Mouse (Mus musculus): ENCODE measurements around the gene Car6. TPM values are rescaled to one million over a fixed set of nuclear protein-coding genes. Genes with fewer than 3 reads are reported as not detected.
A peak's percentile ranks its signal among the peaks of the same experiment; 100 is the strongest.

The Car6 gene
- total and polyA plus RNA-seq, 2 experiments from 2014 or later = not detected

- ATAC-seq = no peak
- H3K36me3 ChIP-seq (ENCODE audit: insufficient read depth) = no peaks in the 10 kb centered on the region
Observed at GRCm38 (mm10) chr4:150211930-150212552, 10.9 kb upstream of the Car6 start.

DNA sequence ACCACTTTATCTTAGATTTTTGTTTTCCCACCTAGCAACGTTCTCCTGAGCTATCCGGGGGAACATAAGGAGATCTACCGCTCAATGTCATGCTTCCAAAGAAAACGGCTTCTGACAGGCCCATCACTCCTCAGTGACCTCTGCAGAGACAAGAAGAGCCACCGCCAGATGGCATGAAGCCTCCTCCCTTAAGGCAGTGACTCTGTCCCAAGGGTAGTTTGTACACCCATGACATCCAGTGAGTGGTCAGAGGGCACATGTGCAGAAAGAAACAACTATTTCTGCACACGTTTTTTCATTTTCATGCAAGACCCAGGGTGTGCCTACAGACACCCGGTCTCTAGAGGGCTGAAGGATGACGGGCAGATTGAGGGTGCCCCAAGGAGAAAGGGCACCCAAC lies 9.2 kb upstream of the Car6 start:
- Histone ChIP-seq H3K36me3 (ENCODE audit: insufficient read depth) (no peaks in the 10 kb centered on the region), H3K27ac (ENCODE audit: low read depth, low read length) (no peak overlapping the region), H3K4me3 (ENCODE audit: low read depth, low read length) (no peak overlapping the region), H3K9ac (no peak overlapping the region), H3K4me1 (ENCODE audit: insufficient read depth) (no peaks in the 10 kb centered on the region), H3K9me3 (ENCODE audit: low read length) (no peaks in the 10 kb centered on the region), H3K27me3 (ENCODE audit: insufficient read depth, low read length) (no peaks in the 10 kb centered on the region), H3K4me2 (ENCODE audit: low read depth) (no peak overlapping the region)
- no peak for DNase-seq
- no peak for ATAC-seq
- no peak for TF ChIP-seq CTCF (IDR thresholded peaks at IDR 0.05; ENCODE audit: low read depth)
- WGBS = 90% methylated on average over 8 of the region's 8 CpGs

More at GRCm38 (mm10) chr4:150211930-150212552, 10.9 kb upstream of the Car6 start:
- H3K4me2 ChIP-seq (ENCODE audit: low read depth) = peak overlapping the region; percentile 4
- 54% methylated on average over 10 of the region's 10 CpGs for WGBS
- no peak overlapping the region for H3K9ac ChIP-seq
- no peaks in the 10 kb centered on the region for H3K9me3 ChIP-seq (ENCODE audit: low read length)
- H3K27me3 ChIP-seq (ENCODE audit: insufficient read depth, low read length) = no peaks in the 10 kb centered on the region
- TF ChIP-seq CTCF (IDR thresholded peaks at IDR 0.05; ENCODE audit: low read depth) = no peak
- H3K4me1 ChIP-seq (ENCODE audit: insufficient read depth) = no peaks in the 10 kb centered on the region
- no peak for DNase-seq
- no peak overlapping the region for H3K4me3 ChIP-seq (ENCODE audit: low read depth, low read length)
- no peak overlapping the region for H3K27ac ChIP-seq (ENCODE audit: low read depth, low read length)

DNA sequence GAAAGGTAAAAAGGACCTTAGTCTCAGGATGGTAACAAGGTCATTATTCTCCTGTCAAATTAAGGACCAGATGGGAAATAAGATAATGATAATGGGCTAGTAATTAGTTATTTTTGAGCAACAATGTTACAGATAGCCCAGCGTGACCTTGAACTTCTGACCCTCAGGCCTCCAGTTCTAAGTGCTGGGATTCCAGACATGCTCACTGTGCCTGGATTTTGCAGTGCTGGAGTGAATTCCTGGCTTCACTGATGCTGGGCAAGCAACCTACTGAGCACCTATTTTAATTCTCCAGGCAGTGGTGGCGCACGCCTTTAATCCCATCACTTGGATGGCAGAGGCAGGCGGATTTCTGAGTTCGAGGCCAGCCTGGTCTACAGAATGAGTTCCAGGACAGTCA lies 8.6 kb upstream of the Car6 start:
- WGBS = 95% methylated on average over 5 of the region's 5 CpGs
- H3K9ac ChIP-seq = no peak overlapping the region
- no peak for ATAC-seq
- no peaks in the 10 kb centered on the region for H3K27me3 ChIP-seq (ENCODE audit: insufficient read depth, low read length)
- no peak overlapping the region for H3K4me3 ChIP-seq (ENCODE audit: low read depth, low read length)
- H3K4me1 ChIP-seq (ENCODE audit: insufficient read depth) = no peaks in the 10 kb centered on the region
- H3K9me3 ChIP-seq (ENCODE audit: low read length) = no peaks in the 10 kb centered on the region
- H3K27ac ChIP-seq (ENCODE audit: low read depth, low read length) = no peak overlapping the region
- no peaks in the 10 kb centered on the region for H3K36me3 ChIP-seq (ENCODE audit: insufficient read depth)
- DNase-seq = no peak
- TF ChIP-seq CTCF (IDR thresholded peaks at IDR 0.05; ENCODE audit: low read depth) = no peak
- H3K4me2 ChIP-seq (ENCODE audit: low read depth) = no peak overlapping the region

GRCm38 (mm10) chr4:150204877-150205276 lies 3.7 kb upstream of the Car6 start:
- DNase-seq = no peak
- TF ChIP-seq CTCF (IDR thresholded peaks at IDR 0.05; ENCODE audit: low read depth) = no peak
- no peaks in the 10 kb centered on the region for H3K27me3 ChIP-seq (ENCODE audit: insufficient read depth, low read length)

DNA sequence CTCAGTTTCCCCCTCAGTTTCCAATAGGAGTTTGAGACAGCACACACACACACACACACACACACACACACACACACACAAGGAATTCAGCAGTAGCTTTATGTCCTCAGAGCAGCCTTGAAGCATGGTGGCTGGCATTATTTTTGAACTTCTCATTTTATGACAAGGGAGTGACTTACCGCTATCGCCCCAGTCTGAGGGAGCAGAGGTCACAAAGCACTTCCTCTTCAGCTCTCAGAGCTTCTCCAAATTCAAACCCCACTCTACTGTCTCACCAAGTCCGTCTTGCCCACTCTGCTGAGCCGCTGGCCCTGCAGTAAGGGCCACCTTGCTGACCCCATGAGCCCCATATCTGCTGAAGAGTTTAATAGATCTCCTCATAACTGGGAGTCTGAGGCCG lies 1.6 kb upstream of the Car6 start:
- WGBS = 92% methylated on average over 5 of the region's 5 CpGs
- Histone ChIP-seq H3K36me3 (ENCODE audit: insufficient read depth) (no peaks in the 10 kb centered on the region), H3K9me3 (ENCODE audit: low read length) (no peaks in the 10 kb centered on the region), H3K27ac (ENCODE audit: low read depth, low read length) (no peak overlapping the region), H3K4me1 (ENCODE audit: insufficient read depth) (no peaks in the 10 kb centered on the region), H3K27me3 (ENCODE audit: insufficient read depth, low read length) (no peaks in the 10 kb centered on the region), H3K9ac (no peak overlapping the region), H3K4me2 (ENCODE audit: low read depth) (no peak overlapping the region), H3K4me3 (ENCODE audit: low read depth, low read length) (no peak overlapping the region)
- DNase-seq (no peak), ATAC-seq (no peak)
- TF ChIP-seq CTCF (IDR thresholded peaks at IDR 0.05; ENCODE audit: low read depth) = no peak

More at GRCm38 (mm10) chr4:150204877-150205276, 3.7 kb upstream of the Car6 start:
- Histone ChIP-seq H3K9me3 (ENCODE audit: low read length) (no peaks in the 10 kb centered on the region), H3K36me3 (ENCODE audit: insufficient read depth) (no peaks in the 10 kb centered on the region), H3K27ac (ENCODE audit: low read depth, low read length) (no peak overlapping the region), H3K4me2 (ENCODE audit: low read depth) (no peak overlapping the region), H3K4me3 (ENCODE audit: low read depth, low read length) (no peak overlapping the region), H3K4me1 (ENCODE audit: insufficient read depth) (no peaks in the 10 kb centered on the region), H3K9ac (no peak overlapping the region)
- 71% methylated on average over 3 of the region's 3 CpGs for WGBS
- ATAC-seq = no peak

GRCm38 (mm10) chr4:150198268-150198667 lies 2.9 kb downstream of the Car6 start:
- ATAC-seq (no peak), DNase-seq (no peak)
- H3K36me3 ChIP-seq (ENCODE audit: insufficient read depth) = no peaks in the 10 kb centered on the region
- no peaks in the 10 kb centered on the region for H3K9me3 ChIP-seq (ENCODE audit: low read length)
- WGBS = 81% methylated on average over 9 of the region's 9 CpGs
- no peak overlapping the region for H3K4me3 ChIP-seq (ENCODE audit: low read depth, low read length)
- no peak overlapping the region for H3K27ac ChIP-seq (ENCODE audit: low read depth, low read length)
- no peak for TF ChIP-seq CTCF (IDR thresholded peaks at IDR 0.05; ENCODE audit: low read depth)
- H3K4me2 ChIP-seq (ENCODE audit: low read depth) = no peak overlapping the region
- no peaks in the 10 kb centered on the region for H3K4me1 ChIP-seq (ENCODE audit: insufficient read depth)
- H3K9ac ChIP-seq = no peak overlapping the region
- no peaks in the 10 kb centered on the region for H3K27me3 ChIP-seq (ENCODE audit: insufficient read depth, low read length)

DNA sequence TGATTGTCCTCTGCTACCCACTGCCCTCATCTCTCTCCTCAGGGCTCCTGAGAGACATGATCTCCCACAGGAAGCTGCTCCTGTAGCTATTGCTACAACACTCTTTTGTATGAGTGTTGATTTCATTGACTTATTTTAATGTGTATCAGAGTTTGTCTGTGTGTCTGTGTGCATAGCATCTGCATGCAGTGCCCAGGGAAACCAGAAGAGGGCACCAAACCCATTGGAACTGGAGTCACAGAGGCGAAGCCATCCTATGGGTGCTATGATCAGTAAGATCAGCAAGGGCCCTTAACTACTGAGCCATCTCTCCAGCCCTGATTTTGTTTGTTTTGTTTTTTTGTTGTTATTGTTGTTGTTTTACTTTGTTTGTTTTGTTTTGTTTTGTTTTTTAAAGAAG lies 7.2 kb downstream of the Car6 start:
- H3K36me3 ChIP-seq (ENCODE audit: insufficient read depth) = no peaks in the 10 kb centered on the region
- peak; percentile 84 for TF ChIP-seq CTCF (IDR thresholded peaks at IDR 0.05; ENCODE audit: low read depth)
- ATAC-seq = no peak
- H3K9ac ChIP-seq = no peak overlapping the region
- no peaks in the 10 kb centered on the region for H3K27me3 ChIP-seq (ENCODE audit: insufficient read depth, low read length)
- H3K4me2 ChIP-seq (ENCODE audit: low read depth) = no peak overlapping the region
- H3K4me3 ChIP-seq (ENCODE audit: low read depth, low read length) = no peak overlapping the region
- no peaks in the 10 kb centered on the region for H3K4me1 ChIP-seq (ENCODE audit: insufficient read depth)
- peak; percentile 44 for DNase-seq
- no peaks in the 10 kb centered on the region for H3K9me3 ChIP-seq (ENCODE audit: low read length)
- no peak overlapping the region for H3K27ac ChIP-seq (ENCODE audit: low read depth, low read length)
- 40% methylated on average over 1 of the region's 1 CpGs for WGBS

Measured in forebrain, postnatal 0 days (tissue).